36 mouse cellular contexts compared by ENCODE assay signal in the genomic region with DNA sequence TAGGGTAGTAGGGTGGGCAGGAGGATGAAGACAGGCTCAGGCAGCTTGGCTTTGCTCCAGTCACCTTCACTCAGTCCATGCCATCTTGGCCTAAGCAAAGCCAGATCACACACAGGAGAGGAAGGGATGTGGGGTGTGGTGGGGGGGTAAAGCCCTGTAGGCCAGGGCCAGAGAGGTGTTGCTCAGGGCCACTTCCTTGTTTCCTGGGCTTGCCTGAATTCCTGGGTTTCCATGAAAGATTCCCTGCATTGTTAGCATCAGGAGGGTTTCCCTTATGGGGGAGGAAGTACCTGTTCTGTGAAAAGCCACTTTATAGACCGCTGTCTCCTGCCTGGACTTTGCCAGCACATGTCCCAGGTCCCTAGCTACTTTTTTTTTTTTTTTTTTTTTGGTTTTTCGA. TPM values are rescaled to one million over a fixed set of nuclear protein-coding genes. Genes with fewer than 3 reads are reported as not detected.
DNase-seq lines count a peak whose midpoint lies in the region; ATAC-seq and TF ChIP-seq lines count a peak whose summit lies in the region.
"Had no signal": no experiment of that assay in that cellular context is flagged by ENCODE, and none has a peak within 500 bp of the region (broad histone marks: within the 10 kb centered on the region; RNA-seq: fewer than 3 reads in every experiment).

No protein-coding gene starts in this region.

- H3K36me3 ChIP-seq in heart, embryonic 13.5 days: peaks cover 63% of the 10 kb centered on the region
- peaks cover 27% of the 10 kb centered on the region for H3K36me3 ChIP-seq in ES-E14 (ENCODE audit: control insufficient read depth, insufficient read depth, low read length, poor library complexity, severe bottlenecking)

- no peak for TF ChIP-seq CTCF in left cerebral cortex, adult 2 months (IDR thresholded peaks at IDR 0.05)
- no peak for TF ChIP-seq CTCF in embryonic fibroblast, embryonic 13.5 days (IDR thresholded peaks at IDR 0.05; ENCODE audit: borderline replicate concordance, insufficient read depth, low read length)
- TF ChIP-seq CTCF in layer of hippocampus, adult 2 months (conservative IDR thresholded peaks at IDR 0.05): no peak

- no peak for ATAC-seq in heart, embryonic 13.5 days (ENCODE audit: extremely low read depth, insufficient number of reproducible peaks, low FRiP score, low TSS enrichment)
- ATAC-seq: CD4-positive, CD25-positive, alpha-beta regulatory T cell, adult 4 months; forebrain, embryonic 13.5 days; forebrain, embryonic 16.5 days; intestine, postnatal 0 days had no signal

- H3K9me3 ChIP-seq in heart, embryonic 13.5 days: no peaks in the 10 kb centered on the region
- H3K9me3 ChIP-seq in ES-E14 (ENCODE audit: control insufficient read depth, insufficient read depth, low read depth, low read length): no peaks in the 10 kb centered on the region
- H3K9me3 ChIP-seq: embryonic facial prominence, embryonic 10.5 days; embryonic facial prominence, embryonic 13.5 days; forebrain, embryonic 10.5 days; forebrain, embryonic 13.5 days; hindbrain, embryonic 12.5 days; hindbrain, embryonic 15.5 days had no signal

- in situ Hi-C loops in ES-E14 (cut with MboI; ENCODE audit: low sequenced_read_pairs in 2 of 2, unreplicated experiment in 2 of 2): no loop called here

- no peak overlapping the region for H3K4me3 ChIP-seq in heart, embryonic 13.5 days
- no peak overlapping the region for H3K4me3 ChIP-seq in left cerebral cortex, adult 2 months
- no peak overlapping the region for H3K4me3 ChIP-seq in ES-E14 (ENCODE audit: insufficient read depth in 1 of 2, low read depth in 1 of 2, low read length in 2 of 2, poor library complexity in 1 of 2, severe bottlenecking in 1 of 2)
- no peak overlapping the region for H3K4me3 ChIP-seq in embryonic fibroblast, embryonic 13.5 days (ENCODE audit: insufficient read depth, low read length)
- no peak overlapping the region for H3K4me3 ChIP-seq in layer of hippocampus, adult 2 months
- H3K4me3 ChIP-seq: embryonic facial prominence, embryonic 10.5 days; embryonic facial prominence, embryonic 13.5 days; forebrain, embryonic 10.5 days; forebrain, embryonic 13.5 days; hindbrain, embryonic 12.5 days; hindbrain, embryonic 15.5 days had no signal

- no peak for TF ChIP-seq POLR2A in embryonic fibroblast, embryonic 13.5 days (IDR thresholded peaks at IDR 0.05; ENCODE audit: low read depth, low read length)

- intact Hi-C loops in left cerebral cortex, adult 2 months (cut with DNase I): loop anchor here (5.0 kb wide), 2 partner anchors 66 to 91 kb away; no protein-coding TSS in a partner anchor

- H3K4me2 ChIP-seq in heart, embryonic 13.5 days: no peak overlapping the region
- H3K4me2 ChIP-seq: embryonic facial prominence, embryonic 13.5 days; forebrain, embryonic 13.5 days; hindbrain, embryonic 12.5 days; hindbrain, embryonic 15.5 days had no signal

- H3K27ac ChIP-seq in heart, embryonic 13.5 days (replicated peaks): peak overlapping the region; percentile 12; the same call in 1 of the 2 replicates
- peak overlapping the region; percentile 53 for H3K27ac ChIP-seq in left cerebral cortex, adult 2 months
- peak overlapping the region; percentile 56; the same call in 1 of the 2 replicates for H3K27ac ChIP-seq in ES-E14 (ENCODE audit: insufficient read depth, low read depth, low read length, poor library complexity, severe bottlenecking)
- H3K27ac ChIP-seq in embryonic fibroblast, embryonic 13.5 days (ENCODE audit: insufficient read depth, low read length): 0 out of 2 replicates have a peak overlapping the region, but pooled peaks have one; percentile 24
- H3K27ac ChIP-seq in layer of hippocampus, adult 2 months: no peak overlapping the region
- H3K27ac ChIP-seq: embryonic facial prominence, embryonic 10.5 days; embryonic facial prominence, embryonic 13.5 days; forebrain, embryonic 10.5 days; forebrain, embryonic 13.5 days; hindbrain, embryonic 12.5 days; hindbrain, embryonic 15.5 days had no signal

- no peak overlapping the region for H3K9ac ChIP-seq in heart, embryonic 13.5 days
- no peak overlapping the region for H3K9ac ChIP-seq in ES-E14 (ENCODE audit: insufficient read depth, low read depth, low read length, poor library complexity, severe bottlenecking)
- H3K9ac ChIP-seq: embryonic facial prominence, embryonic 13.5 days; forebrain, embryonic 13.5 days; hindbrain, embryonic 12.5 days; hindbrain, embryonic 15.5 days had no signal

- H3K27me3 ChIP-seq in heart, embryonic 13.5 days (replicated peaks): no peaks in the 10 kb centered on the region
- H3K27me3 ChIP-seq: embryonic facial prominence, embryonic 13.5 days; forebrain, embryonic 13.5 days; hindbrain, embryonic 12.5 days; hindbrain, embryonic 15.5 days had no signal

- H3K4me1 ChIP-seq in heart, embryonic 13.5 days: peaks cover 70% of the 10 kb centered on the region
- peaks cover 3 to 30% of the 10 kb centered on the region in 2 experiments; a peak in 3 of 4 replicates for H3K4me1 ChIP-seq in ES-E14 (ENCODE audit: control insufficient read depth in 2 of 2, insufficient read depth in 2 of 2, low read length in 2 of 2, poor library complexity in 1 of 2)
- H3K4me1 ChIP-seq in embryonic fibroblast, embryonic 13.5 days (ENCODE audit: control insufficient read depth, insufficient read depth, low read length): peaks cover 25% of the 10 kb centered on the region
- H3K4me1 ChIP-seq: hindbrain, embryonic 15.5 days had no signal

- 85% methylated on average over 1 of the region's 2 CpGs for WGBS in heart, embryonic 13.5 days

- DNase-seq in heart, adult 8-10 months (ENCODE audit: low spot score): no peak
- DNase-seq in left cerebral cortex, adult 2 months (ENCODE audit: extremely low spot score in 1 of 2, low spot score in 2 of 2): no peak
- DNase-seq in left cerebral cortex, adult 11 months (ENCODE audit: low spot score): no peak
- no peak for DNase-seq in ES-E14 (ENCODE audit: low read depth, low spot score)
- no peak for DNase-seq in layer of hippocampus, adult 2 months (ENCODE audit: low spot score in 2 of 2)
- DNase-seq in spleen, postnatal 14 days (ENCODE audit: low spot score in 2 of 2): no peak
- DNase-seq: adrenal gland, postnatal 25 days; cerebellum, adult 11-12 months; cerebellum, adult 8-10 months; cerebellum, postnatal 10 days; cerebellum, postnatal 36 days; embryo, embryonic 11 days; gastrocnemius, postnatal 25 days; heart, postnatal 14 days; kidney, adult 2 months had no signal

TF ChIP-seq in ES-E14, 5 proteins besides CTCF, POLR2A, EP300 and RAD21:
- TF ChIP-seq ZC3H11A (IDR thresholded peaks at IDR 0.05; ENCODE audit: borderline replicate concordance, low read depth, low read length) (no peak), HCFC1 (IDR thresholded peaks at IDR 0.05; ENCODE audit: borderline replicate concordance, insufficient read depth, low read length) (no peak), ZNF384 (IDR thresholded peaks at IDR 0.05; ENCODE audit: low read depth, low read length) (no peak), CHD2 (IDR thresholded peaks at IDR 0.05; ENCODE audit: low read depth, low read length) (no peak), MAFK (IDR thresholded peaks at IDR 0.05; ENCODE audit: insufficient read depth, low read depth, low read length) (no peak)
TF ChIP-seq in ES-E14: peak in this region for 0.

RNA-seq across cellular contexts. Expression of gene Gm13420, which starts 38.0 kb away (rescaled TPM):
- 0.18 TPM in 1 of 2 replicates, not detected in the other for polyA plus RNA-seq in heart, embryonic 13.5 days (2015; fragmentation: Nextera tagmentation; extraction: Ambion mirVana)
- total RNA-seq in heart, adult 8-10 months (2022): not detected
- 1 to 10 TPM; 1.7 to 2.0 TPM for total RNA-seq in left cerebral cortex, adult 2 months (2021)
- 0.27 and 0.42 TPM in 2 replicates for total RNA-seq in ES-E14 (2012; rRNA removed)
- polyA plus RNA-seq in embryonic fibroblast, embryonic 13.5 days (2011; ENCODE audit: insufficient read length, low read depth, missing spikeins): not detected in 2 replicates
- total RNA-seq in layer of hippocampus, adult 2 months (2021): under 1 TPM; 0.79 to 0.98 TPM
- total RNA-seq: adrenal gland, adult 18-20 months; adrenal gland, postnatal 25 days; gastrocnemius, adult 8-10 months; gastrocnemius, postnatal 25 days; heart, postnatal 14 days; hematopoietic stem cell, adult 5-6 weeks; MEL had no signal
- polyA plus RNA-seq: C2C12; embryonic facial prominence, embryonic 10.5 days; embryonic facial prominence, embryonic 13.5 days; forebrain, embryonic 10.5 days; forebrain, embryonic 13.5 days; forebrain, embryonic 16.5 days; heart, embryonic 16.5 days; hindbrain, embryonic 12.5 days had no signal

RNA-seq across cellular contexts. Expression of gene Gm13547, which starts 45.6 kb away (rescaled TPM):
- polyA plus RNA-seq in heart, embryonic 13.5 days (2015; fragmentation: Nextera tagmentation; extraction: Ambion mirVana): not detected in 2 replicates
- total RNA-seq in heart, adult 8-10 months (2022): not detected
- total RNA-seq in left cerebral cortex, adult 2 months (2021): not detected
- not detected in 2 replicates for total RNA-seq in ES-E14 (2012; rRNA removed)
- not detected in 2 replicates for polyA plus RNA-seq in embryonic fibroblast, embryonic 13.5 days (2011; ENCODE audit: insufficient read length, low read depth, missing spikeins)
- not detected for total RNA-seq in layer of hippocampus, adult 2 months (2021)
- total RNA-seq: adrenal gland, adult 18-20 months; adrenal gland, postnatal 25 days; gastrocnemius, adult 8-10 months; gastrocnemius, postnatal 25 days; heart, postnatal 14 days; hematopoietic stem cell, adult 5-6 weeks; MEL had no signal
- polyA plus RNA-seq: brain, embryonic 14.5 days; C2C12; CD4-positive, CD25-positive, alpha-beta regulatory T cell, adult 4 months; cortical plate, adult 2 months; embryonic facial prominence, embryonic 10.5 days; embryonic facial prominence, embryonic 13.5 days; forebrain, embryonic 10.5 days; gonadal fat pad, adult 2 months; hindbrain, embryonic 12.5 days; intestine, embryonic 14.5 days; intestine, postnatal 0 days; kidney, adult 2 months had no signal
